ENCODE assay signal across 26 mouse cellular contexts in genomic region chr12:3422786-3423185, GRCm38 (mm10). TPM values are rescaled to one million over a fixed set of nuclear protein-coding genes. Genes with fewer than 3 reads are reported as not detected.
DNase-seq lines count a peak whose midpoint lies in the region; TF ChIP-seq lines count a peak whose summit lies in the region.
"Had no signal": no experiment of that assay in that cellular context is flagged by ENCODE, and none has a peak within 500 bp of the region (broad histone marks: within the 10 kb centered on the region; RNA-seq: fewer than 3 reads in every experiment).

No protein-coding gene starts in this region.

- H3K9me3 ChIP-seq in heart, embryonic 10.5 days = no peaks in the 10 kb centered on the region
- H3K9me3 ChIP-seq: embryonic facial prominence, embryonic 13.5 days; forebrain, embryonic 13.5 days; G1E; heart, embryonic 13.5 days; hindbrain, embryonic 10.5 days; hindbrain, embryonic 13.5 days; intestine, embryonic 15.5 days had no signal

- DNase-seq in gastrocnemius, adult 2 months = no peak
- no peak for DNase-seq in gastrocnemius, postnatal 36 days
- DNase-seq in heart, adult 2 months = no peak
- DNase-seq in heart, embryonic 10.5 days (ENCODE audit: low spot score) = no peak
- DNase-seq in NIH3T3 (ENCODE audit: low read depth) = peak; percentile 65
- DNase-seq in ovary, postnatal 10 days (ENCODE audit: low spot score) = no peak
- DNase-seq in spleen, postnatal 36 days (ENCODE audit: low spot score in 2 of 2) = no peak
- DNase-seq: adrenal gland, adult 2 months; adrenal gland, postnatal 14 days; cerebellum, adult 11-12 months; cerebellum, adult 9-10 months; cerebellum, postnatal 14 days; gastrocnemius, postnatal 14 days; heart, postnatal 14 days; kidney, adult 11 months; kidney, adult 8-10 months had no signal

- H3K27me3 ChIP-seq in heart, adult 2 months (ENCODE audit: control insufficient read depth, insufficient read depth, low read length) = no peaks in the 10 kb centered on the region
- H3K27me3 ChIP-seq in heart, embryonic 10.5 days (ENCODE audit: insufficient read depth, poor library complexity, severe bottlenecking) = no peaks in the 10 kb centered on the region
- H3K27me3 ChIP-seq in myocyte (ENCODE audit: control insufficient read depth, insufficient read depth, insufficient read length) = no peaks in the 10 kb centered on the region
- H3K27me3 ChIP-seq: embryonic facial prominence, embryonic 13.5 days; forebrain, embryonic 13.5 days; heart, embryonic 13.5 days; hindbrain, embryonic 13.5 days; intestine, embryonic 15.5 days had no signal

- H3ac ChIP-seq in myocyte (ENCODE audit: control insufficient read depth, insufficient read length) = no peak overlapping the region

- intact Hi-C loops in gastrocnemius, adult 2 months (cut with DNase I) = no loop called here
- intact Hi-C loops in gastrocnemius, postnatal 36 days (cut with DNase I) = no loop called here
- intact Hi-C loops in heart, adult 2 months (cut with DNase I) = no loop called here

- no peak for TF ChIP-seq CTCF in gastrocnemius, adult 2 months (IDR thresholded peaks at IDR 0.05)
- no peak for TF ChIP-seq CTCF in heart, adult 2 months (IDR thresholded peaks at IDR 0.05)

- peak overlapping the region; percentile 3; the same call in 1 of the 2 replicates for H3K27ac ChIP-seq in gastrocnemius, adult 2 months
- H3K27ac ChIP-seq in heart, adult 2 months = peak overlapping the region; percentile 32
- no peak overlapping the region for H3K27ac ChIP-seq in heart, embryonic 10.5 days
- H3K27ac ChIP-seq: embryonic facial prominence, embryonic 13.5 days; forebrain, embryonic 10.5 days; forebrain, embryonic 13.5 days; heart, embryonic 13.5 days; hindbrain, embryonic 10.5 days; hindbrain, embryonic 13.5 days; intestine, embryonic 15.5 days had no signal

- H3K36me3 ChIP-seq in heart, adult 2 months (ENCODE audit: control insufficient read depth, insufficient read depth, low read length) = no peaks in the 10 kb centered on the region
- peaks cover 20% of the 10 kb centered on the region for H3K36me3 ChIP-seq in heart, embryonic 10.5 days
- no peaks in the 10 kb centered on the region for H3K36me3 ChIP-seq in myocyte (ENCODE audit: control insufficient read depth, insufficient read depth)

- H3K4me1 ChIP-seq in heart, adult 2 months (ENCODE audit: control insufficient read depth, insufficient read depth, low read length) = peaks cover 4% of the 10 kb centered on the region
- peaks cover 12% of the 10 kb centered on the region; the same call in 1 of the 2 replicates for H3K4me1 ChIP-seq in heart, embryonic 10.5 days

- no peak for TF ChIP-seq POLR2A in heart, adult 2 months (IDR thresholded peaks at IDR 0.05; ENCODE audit: insufficient read depth, low read depth, low read length)
- no peak for TF ChIP-seq POLR2A in myocyte (IDR thresholded peaks at IDR 0.05; ENCODE audit: insufficient read length, low read depth)

- no peak overlapping the region for H3K4me3 ChIP-seq in gastrocnemius, adult 2 months
- no peak overlapping the region for H3K4me3 ChIP-seq in heart, adult 2 months
- no peak overlapping the region for H3K4me3 ChIP-seq in heart, embryonic 10.5 days
- H3K4me3 ChIP-seq in myocyte = no peak overlapping the region
- H3K4me3 ChIP-seq: embryonic facial prominence, embryonic 13.5 days; erythroblast, embryonic 14.5 days; forebrain, embryonic 10.5 days; forebrain, embryonic 13.5 days; heart, embryonic 13.5 days; hindbrain, embryonic 10.5 days; hindbrain, embryonic 13.5 days; intestine, embryonic 15.5 days had no signal

- no peak overlapping the region for H3K9ac ChIP-seq in heart, adult 2 months (ENCODE audit: low read depth, low read length)
- H3K9ac ChIP-seq: embryonic facial prominence, embryonic 13.5 days; forebrain, embryonic 13.5 days; heart, embryonic 13.5 days; hindbrain, embryonic 13.5 days; intestine, embryonic 15.5 days had no signal

- WGBS in heart, adult 2 months = 60% methylated on average over 1 of the region's 1 CpGs
- 89% methylated on average over 1 of the region's 1 CpGs for WGBS in heart, embryonic 10.5 days

- no peaks in the 10 kb centered on the region for H3K79me2 ChIP-seq in heart, adult 2 months (replicated peaks; ENCODE audit: control insufficient read depth, insufficient read depth, low read length)
- peaks cover 24% of the 10 kb centered on the region for H3K79me2 ChIP-seq in myocyte (ENCODE audit: control insufficient read depth, insufficient read depth)

- peak overlapping the region; percentile 33 for H3K4me2 ChIP-seq in myocyte (ENCODE audit: low read depth)
- H3K4me2 ChIP-seq: embryonic facial prominence, embryonic 13.5 days; forebrain, embryonic 13.5 days; heart, embryonic 13.5 days; hindbrain, embryonic 13.5 days; intestine, embryonic 15.5 days had no signal

- TF ChIP-seq EP300 in heart, adult 2 months (IDR thresholded peaks at IDR 0.05; ENCODE audit: insufficient read depth, low read depth, low read length) = no peak

TF ChIP-seq in myocyte, 11 proteins besides CTCF, POLR2A, EP300 and RAD21:
- TF ChIP-seq REST (IDR thresholded peaks at IDR 0.05; ENCODE audit: insufficient read depth, insufficient read length) (no peak), E2F4 (IDR thresholded peaks at IDR 0.05; ENCODE audit: insufficient read depth) (no peak), MYOG (IDR thresholded peaks at IDR 0.05; ENCODE audit: control insufficient read depth in 1 of 3, insufficient read depth in 1 of 3, insufficient read length in 2 of 3, low read depth in 2 of 3) (no peak), SRF (IDR thresholded peaks at IDR 0.05; ENCODE audit: control insufficient read depth, insufficient read length, low read depth) (no peak), MYOD1 (IDR thresholded peaks at IDR 0.05; ENCODE audit: control insufficient read depth in 1 of 3, insufficient read length in 2 of 3, low read depth in 2 of 3) (no peak), POLR2AphosphoS2 (IDR thresholded peaks at IDR 0.05; ENCODE audit: insufficient read length, low read depth) (no peak), TCF3 (IDR thresholded peaks at IDR 0.05; ENCODE audit: insufficient read length, low read depth) (no peak), CEBPB (IDR thresholded peaks at IDR 0.05; ENCODE audit: insufficient read depth, poor library complexity, severe bottlenecking) (no peak), TCF12 (IDR thresholded peaks at IDR 0.05; ENCODE audit: insufficient read depth, poor library complexity, severe bottlenecking) (no peak), USF1 (IDR thresholded peaks at IDR 0.05; ENCODE audit: low read depth) (no peak), MAX (IDR thresholded peaks at IDR 0.05; ENCODE audit: low read depth) (no peak)

RNA-seq across cellular contexts. Expression of gene Asxl2, which starts 3.9 kb away (rescaled TPM):
- 10 to 100 TPM; 15.6 to 15.7 TPM for total RNA-seq in gastrocnemius, adult 2 months (2021)
- total RNA-seq in gastrocnemius, postnatal 36 days (2021) = 10 to 100 TPM; 13.8 to 17.4 TPM
- 10 to 100 TPM; 18.8 to 21.9 TPM for total RNA-seq in heart, adult 2 months (2021)
- 4.0 and 7.8 TPM in 2 replicates for polyA plus RNA-seq in heart, adult 2 months (2012; rRNA removed)
- 16.8 and 22.1 TPM in 2 replicates for polyA plus RNA-seq in heart, embryonic 10.5 days (2016; fragmentation: Nextera tagmentation; extraction: Ambion mirVana)
- 7.0 TPM for polyA plus RNA-seq in myocyte (2012; fragmentation: generic; extraction: Trizol)

RNA-seq across cellular contexts. Expression of gene Kif3c, which starts 57.9 kb away (rescaled TPM):
- 10 to 100 TPM; 20.7 to 24.1 TPM for total RNA-seq in gastrocnemius, adult 2 months (2021)
- 10 to 100 TPM; 14.3 to 22.9 TPM for total RNA-seq in gastrocnemius, postnatal 36 days (2021)
- total RNA-seq in heart, adult 2 months (2021) = 1 to 10 TPM; 4.8 to 5.5 TPM
- 3.5 and 9.1 TPM in 2 replicates for polyA plus RNA-seq in heart, adult 2 months (2012; rRNA removed)
- 8.5 and 9.0 TPM in 2 replicates for polyA plus RNA-seq in heart, embryonic 10.5 days (2016; fragmentation: Nextera tagmentation; extraction: Ambion mirVana)
- 16.7 TPM for polyA plus RNA-seq in myocyte (2012; fragmentation: generic; extraction: Trizol)
